Mouse (Mus musculus) gastrocnemius, adult 2 months (tissue): ENCODE data around the gene Map6. TPM values are rescaled to one million over a fixed set of nuclear protein-coding genes. Genes with fewer than 3 reads are reported as not detected.

ENCODE experiments used
- DNase-seq: peaks from one replicate; pipeline ENCODE4 v3.0.0; 2022
- H3K27ac ChIP-seq: fragments of 200-600 bp; 2 replicates; pipeline ENCODE4 v1.8.1; 2022; ENCODE audit warnings: mild to moderate bottlenecking
- H3K4me3 ChIP-seq: fragments of 200-600 bp; 2 replicates; pipeline ENCODE4 v1.8.1; 2022; ENCODE audit warnings: mild to moderate bottlenecking, moderate library complexity
- CTCF ChIP-seq: fragments of 200-600 bp; IDR thresholded peaks from 2 replicates; pipeline ENCODE4 v1.8.1; 2022; ENCODE audit warnings: antibody characterized with exemption, mild to moderate bottlenecking, moderate library complexity
- intact Hi-C: fragments of 180-260 bp; cut with DNase I; formaldehyde crosslinking; loops from one replicate; pipeline ENCODE4 v1.15.1; 2025
- long read RNA-seq, 2 experiments: library from polyadenylated mRNA; stranded (forward); transcript quantifications; one replicate each; pipeline ENCODE4 v2.0.0; 2021
- total RNA-seq, 2 experiments: library from RNA; stranded (reverse); gene quantifications; 2 replicates each; pipeline ENCODE4 v1.2.3; 2021

The Map6 gene
- total RNA-seq, result 1 to 10 TPM; 2.6 to 5.2 TPM
- long read RNA-seq, experiment 1, partial matches to known transcripts, result 0 of 6 reads
- long read RNA-seq, experiment 1, other reads (novel, unspliced or antisense), result 1 of 6 reads
- long read RNA-seq, experiment 2, partial matches to known transcripts, result 0 of 1 reads
- long read RNA-seq, experiment 2, other reads (novel, unspliced or antisense), result 1 of 1 reads

- Histone ChIP-seq H3K4me3 (peak within 1 kb of the TSS; percentile 82), H3K27ac (peak within 1 kb of the TSS; percentile 74)
- DNase-seq, result peak; percentile 27
- no peak for TF ChIP-seq CTCF
- intact Hi-C loops, result no loop called here
Observed at GRCm38 (mm10) chr7:99267251-99267896, at the start of gene Map6. Map6 (plus strand) TSS chr7:99267447.

- H3K4me3 ChIP-seq, result no peak overlapping the region
- intact Hi-C loops, result no loop called here
- no peak for DNase-seq
- H3K27ac ChIP-seq, result no peak overlapping the region
- peak; percentile 40; the same call in 1 of the 2 replicates for TF ChIP-seq CTCF
Observed at GRCm38 (mm10) chr7:99224225-99224624, 43.0 kb upstream of the Map6 start.

DNA sequence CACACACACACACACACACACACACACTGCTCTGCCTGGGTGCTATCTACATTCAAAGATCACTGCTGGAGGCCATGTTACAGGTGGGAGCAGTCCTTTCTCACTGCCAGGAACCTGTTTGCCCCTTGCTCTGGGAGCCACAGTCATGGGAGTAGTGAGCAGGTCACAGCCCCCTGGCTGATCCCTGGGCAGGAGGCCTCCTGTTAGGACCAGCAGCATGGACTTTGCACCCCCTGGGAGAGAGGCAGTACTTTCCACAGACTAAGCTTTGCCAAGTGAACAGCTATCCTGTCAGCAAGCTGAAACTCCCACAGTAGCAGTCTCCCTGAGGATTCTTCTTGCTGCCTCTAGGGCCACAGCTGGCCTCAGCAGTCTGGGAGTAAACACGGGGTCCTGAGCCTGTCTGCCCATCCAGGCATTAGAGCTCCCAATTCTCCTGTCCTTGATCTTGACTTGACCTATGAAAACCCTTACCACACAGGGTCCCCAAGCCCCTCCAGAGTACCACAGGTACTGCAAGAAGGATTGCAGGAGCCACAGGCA lies 42.5 kb upstream of the Map6 start:
- intact Hi-C loops, result loop anchor here (5.0 kb wide), 1 partner anchor 72 kb away; no protein-coding TSS in a partner anchor
- TF ChIP-seq CTCF, result no peak
- Histone ChIP-seq H3K4me3 (no peak overlapping the region), H3K27ac (peak overlapping the region; percentile 38)
- no peak for DNase-seq

- DNase-seq, result peak; percentile 58
- no peak for TF ChIP-seq CTCF
- peak overlapping the region; percentile 38 for H3K27ac ChIP-seq
- no peak overlapping the region for H3K4me3 ChIP-seq
- intact Hi-C loops, result loop anchor here (5.0 kb wide), 1 partner anchor 73 kb away; no protein-coding TSS in a partner anchor
Observed at GRCm38 (mm10) chr7:99225421-99225820, 41.8 kb upstream of the Map6 start.

- Histone ChIP-seq H3K27ac (no peak overlapping the region), H3K4me3 (no peak overlapping the region)
- no peak for TF ChIP-seq CTCF
- DNase-seq, result no peak
- intact Hi-C loops, result loop anchor here (5.0 kb wide), 1 partner anchor 74 kb away; no protein-coding TSS in a partner anchor
Observed at GRCm38 (mm10) chr7:99226662-99227061, 40.6 kb upstream of the Map6 start.

DNA sequence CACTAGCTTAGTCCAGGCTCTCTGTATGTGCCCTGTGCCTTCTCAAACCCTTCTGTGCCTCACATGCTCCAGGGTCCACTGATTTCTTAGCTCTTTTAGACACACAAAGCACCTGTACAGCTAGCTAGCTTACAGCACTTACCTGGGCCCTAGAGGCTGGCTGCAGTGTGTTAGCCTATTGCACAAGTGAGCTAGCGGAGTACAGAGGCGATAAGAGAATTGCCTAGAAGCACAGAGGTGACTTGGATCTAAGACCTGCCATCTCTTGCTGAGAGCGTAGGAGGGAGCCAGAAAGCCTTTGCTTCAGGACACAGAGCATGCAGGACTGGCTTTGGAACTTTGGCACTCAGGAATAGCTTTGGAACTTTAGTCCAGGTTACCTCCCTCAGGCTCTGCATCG lies 40.0 kb upstream of the Map6 start:
- TF ChIP-seq CTCF, result no peak
- DNase-seq, result no peak
- Histone ChIP-seq H3K27ac (no peak overlapping the region), H3K4me3 (no peak overlapping the region)
- intact Hi-C loops, result loop anchor here (5.0 kb wide), 1 partner anchor 75 kb away; no protein-coding TSS in a partner anchor

DNA sequence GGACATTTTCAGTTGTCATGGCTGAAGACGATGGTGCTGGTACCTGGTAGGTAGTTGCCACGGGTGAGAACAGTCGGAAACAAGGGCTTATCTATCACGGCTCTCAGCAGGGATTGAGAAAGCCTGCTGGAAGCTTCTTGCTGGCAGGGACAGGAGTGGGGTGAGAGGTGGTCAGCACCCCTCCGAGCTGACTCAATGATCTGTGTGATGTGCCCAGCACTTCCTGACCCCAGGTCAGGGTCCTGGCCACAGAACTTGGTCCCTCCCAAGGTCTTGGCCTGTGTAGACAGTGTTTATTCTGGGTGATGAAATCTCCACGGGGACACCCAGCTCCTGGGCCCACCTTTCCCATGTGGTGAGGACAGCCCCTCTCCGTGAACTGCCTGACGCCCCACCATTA lies 38.4 kb upstream of the Map6 start:
- intact Hi-C loops, result loop anchor here (5.0 kb wide), 1 partner anchor 77 kb away; no protein-coding TSS in a partner anchor
- H3K27ac ChIP-seq, result no peak overlapping the region

DNA sequence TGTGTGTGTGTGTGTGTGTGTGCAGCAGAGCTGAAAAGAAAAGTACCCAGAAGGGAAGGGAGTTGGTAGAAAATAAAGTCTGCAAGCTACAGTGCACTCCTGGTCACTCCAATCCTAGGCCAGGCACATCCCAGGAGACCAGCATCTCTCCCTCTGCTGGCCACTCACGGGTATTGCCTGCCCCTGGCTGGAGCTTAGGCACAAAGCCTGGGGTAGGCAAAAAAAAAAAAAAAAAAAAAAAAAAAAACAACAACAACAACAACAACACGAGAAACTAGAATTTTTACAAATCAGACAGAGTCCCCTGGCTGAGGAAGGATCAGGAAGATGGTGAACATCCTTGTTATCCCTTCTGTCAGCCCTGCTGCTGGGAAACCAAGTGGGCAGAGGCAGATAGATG lies 37.8 kb upstream of the Map6 start:
- Histone ChIP-seq H3K27ac (no peak overlapping the region), H3K4me3 (no peak overlapping the region)
- DNase-seq, result peak; percentile 67
- peak; percentile 68 for TF ChIP-seq CTCF
- intact Hi-C loops, result loop anchor here (5.0 kb wide), 1 partner anchor 77 kb away; no protein-coding TSS in a partner anchor

More for the DNA sequence above, 38.4 kb upstream of the Map6 start:
- DNase-seq, result no peak
- TF ChIP-seq CTCF, result no peak
- H3K4me3 ChIP-seq, result no peak overlapping the region

- no peak overlapping the region for H3K27ac ChIP-seq
- no peak for TF ChIP-seq CTCF
- DNase-seq, result no peak
- intact Hi-C loops, result no loop called here
- no peak overlapping the region for H3K4me3 ChIP-seq
Observed at GRCm38 (mm10) chr7:99230061-99230747, 37.0 kb upstream of the Map6 start.

DNA sequence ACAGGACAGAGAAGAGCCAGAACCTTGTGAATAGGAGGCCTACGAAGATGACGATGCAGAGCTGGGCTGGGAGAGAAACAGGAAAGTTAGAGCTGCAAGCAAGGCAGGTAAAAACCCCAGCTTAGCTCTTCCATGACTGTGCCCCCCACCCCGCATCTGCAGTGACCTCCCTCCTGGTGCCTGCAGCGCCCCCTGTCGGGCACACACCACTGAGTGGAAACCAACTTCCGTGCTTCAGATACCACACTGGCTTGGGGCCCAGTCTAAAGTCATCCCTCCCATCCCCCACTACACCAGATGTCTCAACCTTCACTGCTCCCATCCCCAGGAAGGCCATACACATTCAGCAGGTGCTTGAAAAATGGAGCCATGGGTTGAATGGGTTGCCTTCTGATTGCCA lies 34.7 kb upstream of the Map6 start:
- Histone ChIP-seq H3K4me3 (no peak overlapping the region), H3K27ac (no peak overlapping the region)
- TF ChIP-seq CTCF, result 0 out of 2 replicates have a peak, but pooled peaks have one; percentile 3
- no peak for DNase-seq
- intact Hi-C loops, result no loop called here

- no peak for TF ChIP-seq CTCF
- DNase-seq, result no peak
- intact Hi-C loops, result no loop called here
- H3K27ac ChIP-seq, result no peak overlapping the region
- H3K4me3 ChIP-seq, result no peak overlapping the region
Observed at GRCm38 (mm10) chr7:99234916-99235315, 32.3 kb upstream of the Map6 start.

DNA sequence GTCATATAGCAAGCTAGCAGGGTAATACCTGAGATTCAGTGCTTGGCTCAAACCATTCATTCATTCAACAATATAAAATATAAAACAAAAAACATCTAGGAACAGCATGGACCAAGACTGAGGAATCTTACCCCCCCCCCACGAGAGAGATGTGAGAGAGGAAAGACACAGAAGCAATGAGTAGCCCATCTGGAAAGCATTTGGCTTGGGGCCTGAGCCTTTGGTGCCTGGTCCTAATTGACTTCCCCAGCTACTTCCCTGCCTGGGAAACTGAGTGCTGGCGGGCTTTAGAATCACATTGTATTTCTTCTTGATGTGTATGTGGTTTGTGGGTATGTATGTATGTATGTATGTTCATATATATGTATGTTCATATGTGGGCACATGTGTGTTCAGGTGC lies 31.6 kb upstream of the Map6 start:
- peak; percentile 58 for DNase-seq
- Histone ChIP-seq H3K4me3 (no peak overlapping the region), H3K27ac (no peak overlapping the region)
- intact Hi-C loops, result no loop called here
- no peak for TF ChIP-seq CTCF
